Mouse (Mus musculus) left cerebral cortex, adult 2 months (tissue): Measurements from ENCODE around the gene Gp2. TPM values are rescaled to one million over a fixed set of nuclear protein-coding genes. Genes with fewer than 3 reads are reported as not detected.

Experiments
- DNase-seq, 2 experiments: peaks; one replicate each; pipeline ENCODE4 v3.0.0; 2021 to 2022; ENCODE audit warnings: low spot score in 2 of 2, mixed read lengths in 1 of 2; ENCODE audit errors: extremely low spot score in 1 of 2
- H3K27ac ChIP-seq: fragments of 200-600 bp; 2 replicates; pipeline ENCODE4 v1.8.1; 2022
- H3K4me3 ChIP-seq: fragments of 200-600 bp; 2 replicates; pipeline ENCODE4 v1.8.1; 2022
- CTCF ChIP-seq: fragments of 200-600 bp; IDR thresholded peaks from 2 replicates; pipeline ENCODE4 v1.8.1; 2022; ENCODE audit warnings: antibody characterized with exemption, mild to moderate bottlenecking, moderate library complexity
- intact Hi-C: fragments of 180-260 bp; cut with DNase I; formaldehyde crosslinking; loops from one replicate; pipeline ENCODE4 v1.15.1; 2025
- total RNA-seq, 2 experiments: library from RNA; stranded (reverse); gene quantifications; 2 replicates each; pipeline ENCODE4 v1.2.3; 2021

The Gp2 gene
- total RNA-seq, 2 experiments from 2014 or later: not detected

DNA sequence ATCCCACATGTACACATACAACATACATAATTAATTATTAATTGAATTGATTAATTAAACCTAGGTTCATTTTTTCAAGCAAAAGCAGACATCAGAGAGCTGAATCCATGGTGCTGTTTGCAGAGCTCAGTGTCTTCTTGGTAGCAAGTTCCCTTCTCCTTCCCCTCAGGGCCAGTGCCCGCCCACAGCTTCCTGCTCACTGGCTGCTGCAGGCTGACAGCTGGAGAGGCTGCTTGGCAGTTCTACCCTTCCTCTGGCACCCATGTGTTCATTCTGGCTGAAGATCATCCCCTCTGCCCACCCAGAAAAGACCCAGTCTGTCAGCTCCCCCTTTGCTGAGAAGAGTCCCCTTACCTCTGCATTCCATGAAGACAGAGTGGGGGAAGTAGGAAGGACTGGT lies 40.6 kb downstream of the Gp2 start:
- intact Hi-C loops: no loop called here
- DNase-seq: no peak
- H3K4me3 ChIP-seq: no peak overlapping the region
- TF ChIP-seq CTCF: no peak
- H3K27ac ChIP-seq: no peak overlapping the region

DNA sequence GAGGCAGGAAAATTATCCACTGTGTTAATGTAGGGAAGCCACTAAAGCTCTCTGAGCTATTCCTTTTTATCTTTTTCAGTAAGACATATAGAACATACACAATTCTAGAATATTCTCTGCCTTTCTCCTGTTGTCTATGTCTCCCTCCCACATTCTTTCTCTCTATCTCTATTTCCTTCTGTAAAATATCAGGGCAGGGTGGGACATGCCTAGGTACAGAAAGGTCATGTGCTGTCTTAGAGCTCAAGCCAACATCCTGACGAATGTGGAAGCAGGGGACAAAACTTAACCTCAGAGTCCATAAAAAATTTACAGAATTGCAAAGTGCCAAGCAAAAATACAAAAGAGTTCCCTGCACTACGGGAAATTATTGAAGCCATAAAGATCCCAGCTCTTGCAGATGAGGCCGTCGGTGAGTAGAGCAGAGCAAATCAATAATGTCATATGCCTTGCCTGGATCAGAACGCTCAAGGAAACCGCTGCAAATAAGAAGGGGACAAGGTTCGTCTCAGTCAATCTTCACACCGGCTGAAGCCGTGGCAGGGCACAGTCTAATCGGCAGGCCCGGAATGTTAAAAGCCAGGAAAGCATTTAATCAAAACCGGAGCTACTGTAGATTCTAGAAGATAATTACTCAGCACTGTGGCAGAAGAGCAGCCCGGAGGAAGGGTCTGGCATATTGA lies 64.9 kb downstream of the Gp2 start:
- no peak overlapping the region for H3K4me3 ChIP-seq
- no peak overlapping the region for H3K27ac ChIP-seq
- intact Hi-C loops: no loop called here
- no peak for TF ChIP-seq CTCF
- DNase-seq: no peak

Other genes with a start within 250 kb of the Gp2 start
- not detected for gene Umod, start 20.0 kb upstream of the Gp2 start, total RNA-seq
- under 1 TPM; 0.41 to 0.77 TPM for gene Acsm5, start 60.2 kb upstream of the Gp2 start, total RNA-seq
- gene Pdilt, start 64.2 kb upstream of the Gp2 start, total RNA-seq: not detected
- not detected for gene Acsm2, start 95.1 kb upstream of the Gp2 start, total RNA-seq
- not detected for gene Acsm1, start 147.7 kb upstream of the Gp2 start, total RNA-seq
- gene Acsm4, start 230.7 kb upstream of the Gp2 start, total RNA-seq: not detected